Mouse (Mus musculus): ENCODE results near the gene Map3k21.

DNA sequence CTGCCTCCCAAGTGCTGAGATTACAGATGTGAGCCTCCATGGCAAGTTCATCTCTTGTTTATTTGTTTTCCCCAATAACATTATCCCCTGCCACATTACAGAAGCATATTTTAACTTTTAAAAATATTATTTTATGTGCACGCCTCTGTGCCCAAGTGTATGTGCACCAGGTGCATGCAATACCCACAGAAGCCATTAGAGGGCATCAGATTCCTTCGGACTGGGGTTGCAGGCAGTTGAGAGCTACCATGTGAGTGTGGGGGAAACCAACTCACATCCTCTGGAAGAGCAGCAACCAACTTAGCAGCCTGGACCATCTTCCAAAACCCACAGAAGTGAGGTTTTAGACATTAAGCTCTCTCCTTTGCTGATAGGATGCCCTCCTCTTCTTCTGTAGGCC lies 2.9 kb upstream of the Map3k21 start:
- TF ChIP-seq CTCF (IDR thresholded peaks at IDR 0.05; ENCODE audit: low read depth) (0 out of 2 replicates have a peak, but pooled peaks have one; percentile 22), EP300 (IDR thresholded peaks at IDR 0.05; ENCODE audit: low read depth) (no peak)

Data from heart, postnatal 0 days (tissue).